Mouse (Mus musculus): ENCODE results near the gene Gm47985. TPM values are rescaled to one million over a fixed set of nuclear protein-coding genes. Genes with fewer than 3 reads are reported as not detected.

Gene Gm47985
- polyA plus RNA-seq, 1 experiment from 2014 or later, result 0.23 TPM

Other genes starting within 250 kb of the Gm47985 start
- gene Hmcn1, start 189.1 kb upstream of the Gm47985 start, polyA plus RNA-seq (2016; fragmentation: Nextera tagmentation; extraction: Ambion mirVana), result 4.8 and 5.8 TPM in 2 replicates
- gene Gm8947, start 9.8 kb downstream of the Gm47985 start, polyA plus RNA-seq (2016; fragmentation: Nextera tagmentation; extraction: Ambion mirVana), result 0.22 and 0.23 TPM in 2 replicates
- gene Gm47995, start 15.9 kb downstream of the Gm47985 start, polyA plus RNA-seq (2016; fragmentation: Nextera tagmentation; extraction: Ambion mirVana), result not detected in 2 replicates
- gene 3110040M04Rik, start 21.6 kb downstream of the Gm47985 start, polyA plus RNA-seq (2016; fragmentation: Nextera tagmentation; extraction: Ambion mirVana), result not detected in 2 replicates
- gene Gm47996, start 27.6 kb downstream of the Gm47985 start, polyA plus RNA-seq (2016; fragmentation: Nextera tagmentation; extraction: Ambion mirVana), result 0.15 TPM in 1 of 2 replicates, not detected in the other
- gene Ivns1abp, start 161.9 kb downstream of the Gm47985 start, polyA plus RNA-seq (2016; fragmentation: Nextera tagmentation; extraction: Ambion mirVana), result 407 and 414 TPM in 2 replicates
- 21.6 and 22.8 TPM in 2 replicates for gene Swt1, start 245.9 kb downstream of the Gm47985 start, polyA plus RNA-seq (2016; fragmentation: Nextera tagmentation; extraction: Ambion mirVana)
- 52.5 and 55.6 TPM in 2 replicates for gene Trmt1l, start 246.0 kb downstream of the Gm47985 start, polyA plus RNA-seq (2016; fragmentation: Nextera tagmentation; extraction: Ambion mirVana)